Mouse (Mus musculus): ENCODE data around the gene Krtap10-4. TPM values are rescaled to one million over a fixed set of nuclear protein-coding genes. Genes with fewer than 3 reads are reported as not detected.

Krtap10-4 gene
- polyA plus RNA-seq, 1 experiment from 2014 or later: not detected

DNA sequence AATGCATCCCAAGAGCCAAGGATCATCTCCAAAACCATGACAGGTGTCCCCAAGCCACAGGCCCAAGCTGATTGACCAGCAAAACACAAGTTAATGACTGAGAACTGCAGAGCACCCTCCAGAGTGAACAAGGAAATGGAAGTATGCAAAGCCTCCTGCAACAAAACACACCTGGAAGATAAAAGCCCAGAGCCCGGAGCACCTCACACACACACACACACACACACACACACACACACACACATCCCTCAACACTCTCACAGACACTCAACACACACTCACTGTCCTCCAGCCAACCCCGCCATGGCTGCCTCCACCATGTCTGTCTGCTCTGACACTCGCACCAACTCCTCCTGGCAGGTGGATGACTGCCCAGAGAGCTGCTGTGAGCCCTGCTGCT, 19.6 kb upstream of the Krtap10-4 start, which contains the start of gene Gm36176:
Gm36176 (plus strand) TSS at position 301 of the 400 bp plus-strand sequence.
- ATAC-seq (replicated peaks; ENCODE audit: insufficient number of reproducible peaks, low FRiP score, low TSS enrichment): no peak
- no peaks in the 10 kb centered on the region for H3K4me1 ChIP-seq (ENCODE audit: control insufficient read depth, insufficient read depth, low read length)
- no peak within 1 kb of the TSS for H3K4me3 ChIP-seq (ENCODE audit: low read depth, low read length)
- no peak within 1 kb of the TSS for H3K9ac ChIP-seq (ENCODE audit: low read depth, low read length)
- H3K9me3 ChIP-seq (replicated peaks; ENCODE audit: control insufficient read depth, low read length): peaks cover 13% of the 10 kb centered on the region
- no peak within 1 kb of the TSS for H3K27ac ChIP-seq (ENCODE audit: low read depth, low read length)
- H3K4me2 ChIP-seq: no peak within 1 kb of the TSS
- no peaks in the 10 kb centered on the region for H3K27me3 ChIP-seq (ENCODE audit: control insufficient read depth, insufficient read depth, low read length)
- no peaks in the 10 kb centered on the region for H3K36me3 ChIP-seq (ENCODE audit: control insufficient read depth, insufficient read depth, low read length)
- WGBS (ENCODE audit: insufficient replicate concordance): 52% methylated on average over 3 of the region's 3 CpGs

DNA sequence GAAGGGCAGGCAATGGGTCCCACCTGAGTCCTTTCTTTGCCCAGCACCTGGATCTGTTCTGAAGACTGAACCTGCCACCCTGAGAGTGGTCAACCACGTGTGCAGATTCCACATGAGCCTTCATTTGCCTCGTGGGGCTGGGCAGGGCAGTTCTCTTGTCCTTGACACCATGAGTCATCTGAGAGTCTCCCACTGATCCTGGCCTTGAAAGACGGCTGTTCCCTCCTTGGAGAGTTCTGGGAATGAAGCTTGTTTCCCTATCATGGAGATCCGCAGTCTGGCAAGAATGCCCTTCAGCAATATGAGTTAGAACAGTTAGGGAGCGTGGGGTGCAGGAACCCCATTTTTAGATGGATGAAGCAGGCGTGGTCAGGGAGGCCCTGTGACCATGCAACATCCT, 12.1 kb upstream of the Krtap10-4 start:
- H3K9ac ChIP-seq (ENCODE audit: low read depth, low read length): no peak overlapping the region
- H3K27me3 ChIP-seq (ENCODE audit: control insufficient read depth, insufficient read depth, low read length): no peaks in the 10 kb centered on the region
- whole genome bisulfite sequencing (ENCODE audit: insufficient replicate concordance): 72% methylated on average over 6 of the region's 6 CpGs
- no peak overlapping the region for H3K4me3 ChIP-seq (ENCODE audit: low read depth, low read length)
- H3K36me3 ChIP-seq (ENCODE audit: control insufficient read depth, insufficient read depth, low read length): no peaks in the 10 kb centered on the region
- H3K27ac ChIP-seq (ENCODE audit: low read depth, low read length): no peak overlapping the region
- ATAC-seq (replicated peaks; ENCODE audit: insufficient number of reproducible peaks, low FRiP score, low TSS enrichment): no peak
- H3K4me2 ChIP-seq: no peak overlapping the region
- H3K9me3 ChIP-seq (replicated peaks; ENCODE audit: control insufficient read depth, low read length): peaks cover 4% of the 10 kb centered on the region
- H3K4me1 ChIP-seq (ENCODE audit: control insufficient read depth, insufficient read depth, low read length): no peaks in the 10 kb centered on the region

DNA sequence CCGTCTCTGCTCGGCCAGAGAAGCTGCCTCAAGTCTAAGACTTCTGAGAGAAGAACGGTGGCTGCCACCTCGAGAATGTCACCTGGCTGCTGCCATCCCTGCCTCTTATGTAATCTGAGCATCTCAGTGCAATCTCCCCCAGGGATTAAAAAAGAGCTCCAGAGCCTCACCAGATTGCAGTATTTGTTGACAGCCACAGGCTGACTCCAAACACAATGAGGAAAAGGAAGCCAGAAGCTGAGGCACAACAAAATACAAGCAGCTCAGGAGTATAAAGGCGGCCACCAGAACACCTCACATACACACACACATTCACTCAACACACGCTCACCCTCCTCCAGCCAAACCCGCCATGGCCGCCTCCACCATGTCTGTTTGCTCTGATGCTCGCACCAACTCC, 8.8 kb upstream of the Krtap10-4 start, which contains the start of gene Krtap10-10:
Krtap10-10 (plus strand) TSS at position 301 of the 400 bp plus-strand sequence.
- Histone ChIP-seq H3K4me3 (ENCODE audit: low read depth, low read length) (no peak within 1 kb of the TSS), H3K36me3 (ENCODE audit: control insufficient read depth, insufficient read depth, low read length) (no peaks in the 10 kb centered on the region), H3K9ac (ENCODE audit: low read depth, low read length) (no peak within 1 kb of the TSS), H3K27ac (ENCODE audit: low read depth, low read length) (no peak within 1 kb of the TSS), H3K4me2 (no peak within 1 kb of the TSS), H3K9me3 (replicated peaks; ENCODE audit: control insufficient read depth, low read length) (no peaks in the 10 kb centered on the region), H3K4me1 (ENCODE audit: control insufficient read depth, insufficient read depth, low read length) (no peaks in the 10 kb centered on the region), H3K27me3 (ENCODE audit: control insufficient read depth, insufficient read depth, low read length) (no peaks in the 10 kb centered on the region)
- 61% methylated on average over 9 of the region's 9 CpGs for WGBS (ENCODE audit: insufficient replicate concordance)
- no peak for ATAC-seq (replicated peaks; ENCODE audit: insufficient number of reproducible peaks, low FRiP score, low TSS enrichment)

DNA sequence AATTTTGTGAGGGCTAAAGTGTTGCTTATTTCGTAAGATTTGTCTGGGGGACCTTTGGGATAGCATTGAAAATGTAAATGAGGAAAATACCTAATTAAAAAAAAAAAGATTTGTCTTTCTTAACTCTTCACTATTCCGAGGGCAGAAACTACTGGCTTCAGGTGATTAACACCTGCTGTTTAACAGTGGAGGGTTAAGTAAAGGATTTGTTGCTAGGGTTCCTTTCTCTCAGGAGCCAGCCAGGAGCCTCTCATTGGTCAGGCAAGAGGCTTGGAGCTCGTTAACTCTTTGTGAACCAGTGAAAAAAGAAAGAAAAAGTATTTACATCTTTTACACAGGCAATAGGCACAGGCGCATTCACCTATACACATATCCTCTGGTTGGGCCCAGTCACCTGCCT, 7.7 kb downstream of the Krtap10-4 start:
- Histone ChIP-seq H3K4me1 (ENCODE audit: control insufficient read depth, insufficient read depth, low read length) (no peaks in the 10 kb centered on the region), H3K27ac (ENCODE audit: low read depth, low read length) (no peak overlapping the region), H3K4me3 (ENCODE audit: low read depth, low read length) (no peak overlapping the region), H3K27me3 (ENCODE audit: control insufficient read depth, insufficient read depth, low read length) (no peaks in the 10 kb centered on the region), H3K36me3 (ENCODE audit: control insufficient read depth, insufficient read depth, low read length) (no peaks in the 10 kb centered on the region), H3K9me3 (replicated peaks; ENCODE audit: control insufficient read depth, low read length) (no peaks in the 10 kb centered on the region; the same call in 1 of the 2 replicates), H3K4me2 (no peak overlapping the region), H3K9ac (ENCODE audit: low read depth, low read length) (no peak overlapping the region)
- WGBS (ENCODE audit: insufficient replicate concordance): 36% methylated on average over 4 of the region's 4 CpGs
- ATAC-seq (replicated peaks; ENCODE audit: insufficient number of reproducible peaks, low FRiP score, low TSS enrichment): no peak

DNA sequence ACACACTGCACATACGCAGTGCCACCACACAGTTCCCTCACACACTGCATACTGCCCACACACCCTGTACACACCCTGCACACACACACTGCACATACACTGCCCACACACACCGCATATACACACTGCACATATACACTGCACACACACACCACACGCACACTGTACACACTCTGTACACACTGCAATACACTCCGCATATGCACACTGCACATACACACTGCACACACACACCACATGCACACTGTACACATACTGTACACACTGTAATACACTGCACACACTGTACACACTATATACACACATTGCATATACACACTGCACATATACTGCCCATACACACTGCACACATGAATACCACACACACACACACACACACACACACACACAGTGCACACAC, 8.4 kb downstream of the Krtap10-4 start:
- no peak overlapping the region for H3K4me2 ChIP-seq
- WGBS (ENCODE audit: insufficient replicate concordance): 94% methylated on average over 4 of the region's 4 CpGs
- no peak overlapping the region for H3K4me3 ChIP-seq (ENCODE audit: low read depth, low read length)
- no peaks in the 10 kb centered on the region for H3K4me1 ChIP-seq (ENCODE audit: control insufficient read depth, insufficient read depth, low read length)
- H3K27ac ChIP-seq (ENCODE audit: low read depth, low read length): no peak overlapping the region
- no peak for ATAC-seq (replicated peaks; ENCODE audit: insufficient number of reproducible peaks, low FRiP score, low TSS enrichment)
- H3K27me3 ChIP-seq (ENCODE audit: control insufficient read depth, insufficient read depth, low read length): no peaks in the 10 kb centered on the region
- no peaks in the 10 kb centered on the region for H3K9me3 ChIP-seq (replicated peaks; ENCODE audit: control insufficient read depth, low read length)
- H3K36me3 ChIP-seq (ENCODE audit: control insufficient read depth, insufficient read depth, low read length): no peaks in the 10 kb centered on the region
- H3K9ac ChIP-seq (ENCODE audit: low read depth, low read length): no peak overlapping the region

DNA sequence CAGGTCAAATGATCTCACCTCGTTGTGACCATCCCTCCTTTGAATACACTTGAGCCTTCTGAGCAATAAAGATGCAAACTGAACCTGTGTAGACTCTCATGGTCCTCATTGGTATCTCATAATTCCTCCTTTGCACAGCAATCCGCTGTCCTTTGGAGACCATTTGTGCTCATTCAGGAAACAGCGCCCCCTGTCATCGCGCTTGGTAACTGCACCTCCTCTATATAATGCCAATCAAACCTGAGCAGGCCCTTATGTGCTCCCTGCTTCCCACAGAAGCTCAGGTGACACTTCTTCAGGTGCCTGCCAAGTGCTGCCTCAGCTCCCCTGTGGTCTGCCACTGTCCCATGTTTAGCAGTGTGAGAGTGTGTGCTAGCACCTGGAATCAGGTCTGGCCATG, 11.4 kb downstream of the Krtap10-4 start:
- no peak overlapping the region for H3K4me2 ChIP-seq
- no peak overlapping the region for H3K9ac ChIP-seq (ENCODE audit: low read depth, low read length)
- no peaks in the 10 kb centered on the region for H3K4me1 ChIP-seq (ENCODE audit: control insufficient read depth, insufficient read depth, low read length)
- H3K9me3 ChIP-seq (replicated peaks; ENCODE audit: control insufficient read depth, low read length): no peaks in the 10 kb centered on the region
- 24% methylated on average over 5 of the region's 5 CpGs for WGBS (ENCODE audit: insufficient replicate concordance)
- no peak overlapping the region for H3K27ac ChIP-seq (ENCODE audit: low read depth, low read length)
- H3K4me3 ChIP-seq (ENCODE audit: low read depth, low read length): no peak overlapping the region
- no peaks in the 10 kb centered on the region for H3K36me3 ChIP-seq (ENCODE audit: control insufficient read depth, insufficient read depth, low read length)
- no peak for ATAC-seq (replicated peaks; ENCODE audit: insufficient number of reproducible peaks, low FRiP score, low TSS enrichment)
- no peaks in the 10 kb centered on the region for H3K27me3 ChIP-seq (ENCODE audit: control insufficient read depth, insufficient read depth, low read length)

DNA sequence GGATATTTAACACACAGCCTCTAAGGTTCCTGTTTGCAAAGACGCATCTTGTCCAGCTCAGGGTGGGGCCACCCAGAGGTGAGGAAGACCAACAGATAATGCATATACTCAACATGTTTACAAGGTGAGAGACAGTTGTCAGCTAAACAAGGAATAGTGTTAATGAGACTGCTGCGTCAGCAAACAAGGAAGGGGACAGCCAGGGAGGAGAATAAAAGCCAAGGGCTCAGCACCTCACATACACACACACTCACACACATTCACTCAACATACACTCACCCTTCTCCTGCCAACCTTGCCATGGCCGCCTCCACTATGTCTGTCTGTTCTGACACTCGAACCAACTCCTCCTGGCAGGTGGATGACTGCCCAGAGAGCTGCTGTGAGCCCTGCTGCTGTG, 12.5 kb downstream of the Krtap10-4 start, which contains the start of gene Gm2696:
Gm2696 (plus strand) TSS at position 301 of the 400 bp plus-strand sequence.
- no peak within 1 kb of the TSS for H3K4me3 ChIP-seq (ENCODE audit: low read depth, low read length)
- no peaks in the 10 kb centered on the region for H3K27me3 ChIP-seq (ENCODE audit: control insufficient read depth, insufficient read depth, low read length)
- WGBS (ENCODE audit: insufficient replicate concordance): 29% methylated on average over 4 of the region's 4 CpGs
- no peak within 1 kb of the TSS for H3K4me2 ChIP-seq
- no peak within 1 kb of the TSS for H3K27ac ChIP-seq (ENCODE audit: low read depth, low read length)
- no peaks in the 10 kb centered on the region for H3K4me1 ChIP-seq (ENCODE audit: control insufficient read depth, insufficient read depth, low read length)
- H3K36me3 ChIP-seq (ENCODE audit: control insufficient read depth, insufficient read depth, low read length): no peaks in the 10 kb centered on the region
- ATAC-seq (replicated peaks; ENCODE audit: insufficient number of reproducible peaks, low FRiP score, low TSS enrichment): no peak
- no peak within 1 kb of the TSS for H3K9ac ChIP-seq (ENCODE audit: low read depth, low read length)
- H3K9me3 ChIP-seq (replicated peaks; ENCODE audit: control insufficient read depth, low read length): no peaks in the 10 kb centered on the region

DNA sequence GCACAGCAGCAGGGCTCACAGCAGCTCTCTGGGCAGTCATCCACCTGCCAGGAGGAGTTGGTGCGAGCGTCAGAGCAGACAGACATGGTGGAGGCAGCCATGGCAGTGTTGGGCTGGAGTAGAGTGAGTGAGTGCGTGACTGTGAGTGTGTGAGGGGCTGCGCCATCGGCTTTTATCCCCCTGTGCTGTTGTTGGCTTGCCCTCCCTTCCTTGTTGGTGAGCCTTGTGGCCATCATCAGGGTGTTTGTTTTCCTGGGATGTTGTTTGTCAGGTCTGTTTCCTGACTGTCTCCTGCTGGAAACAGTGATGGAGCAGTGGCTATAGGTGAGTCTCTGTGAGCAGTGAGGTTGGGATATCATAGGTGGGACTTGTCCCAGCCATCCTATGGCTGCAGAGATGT, 15.2 kb downstream of the Krtap10-4 start, which contains the start of gene Gm9507:
Gm9507 (minus strand) TSS at position 101 of the 400 bp plus-strand sequence.
- H3K4me2 ChIP-seq: no peak within 1 kb of the TSS
- no peaks in the 10 kb centered on the region for H3K36me3 ChIP-seq (ENCODE audit: control insufficient read depth, insufficient read depth, low read length)
- H3K9me3 ChIP-seq (replicated peaks; ENCODE audit: control insufficient read depth, low read length): no peaks in the 10 kb centered on the region
- no peak within 1 kb of the TSS for H3K9ac ChIP-seq (ENCODE audit: low read depth, low read length)
- no peaks in the 10 kb centered on the region for H3K4me1 ChIP-seq (ENCODE audit: control insufficient read depth, insufficient read depth, low read length)
- no peak within 1 kb of the TSS for H3K4me3 ChIP-seq (ENCODE audit: low read depth, low read length)
- H3K27ac ChIP-seq (ENCODE audit: low read depth, low read length): no peak within 1 kb of the TSS
- H3K27me3 ChIP-seq (ENCODE audit: control insufficient read depth, insufficient read depth, low read length): no peaks in the 10 kb centered on the region
- ATAC-seq (replicated peaks; ENCODE audit: insufficient number of reproducible peaks, low FRiP score, low TSS enrichment): no peak
- WGBS (ENCODE audit: insufficient replicate concordance): 58% methylated on average over 5 of the region's 5 CpGs

DNA sequence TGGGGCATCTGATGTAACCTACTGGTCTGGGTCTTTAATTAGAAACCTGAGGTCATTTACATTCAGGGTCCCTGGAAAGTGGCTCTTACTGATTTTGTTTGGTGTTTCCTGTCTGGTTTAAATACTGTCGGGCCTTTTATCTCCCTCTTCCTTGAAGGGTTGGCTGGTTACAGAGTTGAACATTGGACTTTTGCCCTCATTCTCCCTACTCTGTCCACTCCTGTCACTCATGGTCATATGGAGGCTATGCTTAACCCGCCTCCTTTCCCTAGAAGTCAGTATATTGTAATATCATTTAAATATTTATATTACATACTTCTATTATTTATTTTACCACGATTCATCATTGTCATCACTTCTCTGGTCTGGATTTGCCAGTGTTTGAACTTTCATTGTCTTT, 22.8 kb downstream of the Krtap10-4 start:
- no peak overlapping the region for H3K4me2 ChIP-seq
- H3K9ac ChIP-seq (ENCODE audit: low read depth, low read length): no peak overlapping the region
- no peaks in the 10 kb centered on the region for H3K36me3 ChIP-seq (ENCODE audit: control insufficient read depth, insufficient read depth, low read length)
- H3K4me1 ChIP-seq (ENCODE audit: control insufficient read depth, insufficient read depth, low read length): no peaks in the 10 kb centered on the region
- no peak overlapping the region for H3K4me3 ChIP-seq (ENCODE audit: low read depth, low read length)
- no peaks in the 10 kb centered on the region for H3K27me3 ChIP-seq (ENCODE audit: control insufficient read depth, insufficient read depth, low read length)
- 63% methylated on average over 3 of the region's 3 CpGs for WGBS (ENCODE audit: insufficient replicate concordance)
- H3K9me3 ChIP-seq (replicated peaks; ENCODE audit: control insufficient read depth, low read length): no peaks in the 10 kb centered on the region
- ATAC-seq (replicated peaks; ENCODE audit: insufficient number of reproducible peaks, low FRiP score, low TSS enrichment): no peak
- H3K27ac ChIP-seq (ENCODE audit: low read depth, low read length): no peak overlapping the region

Data from heart, embryonic 11.5 days (tissue).